Mouse (Mus musculus) T-helper 2 cell (primary cell): Measurements from ENCODE around the gene Krt10.

ENCODE experiments used
- in situ Hi-C: fragments of 300-600 bp; cut with MboI, MseI; formaldehyde crosslinking; loops from one replicate; pipeline ENCODE4 v1.15.1; 2025; ENCODE audit warnings: high pct_unique_total_duplicates

The Krt10 gene

GRCm38 (mm10) chr11:99374803-99375202, 14.4 kb downstream of the Krt10 start, which contains the start of gene Krt28:
Krt28 (minus strand) TSS chr11:99374903.
- in situ Hi-C loops, result no loop called here

DNA sequence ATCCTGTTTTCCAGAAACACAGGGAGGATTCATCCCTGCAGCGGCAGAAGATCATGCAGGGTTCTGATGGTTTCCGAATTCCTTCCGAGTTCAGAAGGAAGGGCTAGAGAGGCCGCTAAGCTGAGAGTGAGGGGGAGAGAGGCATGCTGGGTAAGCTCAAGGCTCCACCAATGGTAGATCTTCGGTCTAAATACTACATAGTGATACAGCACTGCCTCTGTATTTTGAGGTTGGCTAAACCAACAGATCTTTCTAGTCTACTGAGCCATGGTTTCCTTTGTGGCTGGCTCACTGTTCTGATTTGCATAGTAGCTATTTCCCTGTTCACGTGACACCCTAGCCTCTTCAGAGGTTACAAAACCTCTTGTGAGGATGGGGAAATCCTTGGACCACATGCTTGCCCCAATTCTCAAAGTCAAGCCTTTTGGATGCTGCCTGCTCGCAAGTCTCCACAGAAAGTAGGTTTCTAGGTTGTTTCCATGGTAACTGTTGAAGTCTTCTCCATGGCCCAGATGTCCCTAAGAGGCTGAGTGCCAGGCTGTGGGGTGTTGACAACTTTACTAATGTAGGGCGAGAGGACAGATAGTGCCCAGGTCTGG, 19.2 kb downstream of the Krt10 start:
- in situ Hi-C loops, result no loop called here

DNA sequence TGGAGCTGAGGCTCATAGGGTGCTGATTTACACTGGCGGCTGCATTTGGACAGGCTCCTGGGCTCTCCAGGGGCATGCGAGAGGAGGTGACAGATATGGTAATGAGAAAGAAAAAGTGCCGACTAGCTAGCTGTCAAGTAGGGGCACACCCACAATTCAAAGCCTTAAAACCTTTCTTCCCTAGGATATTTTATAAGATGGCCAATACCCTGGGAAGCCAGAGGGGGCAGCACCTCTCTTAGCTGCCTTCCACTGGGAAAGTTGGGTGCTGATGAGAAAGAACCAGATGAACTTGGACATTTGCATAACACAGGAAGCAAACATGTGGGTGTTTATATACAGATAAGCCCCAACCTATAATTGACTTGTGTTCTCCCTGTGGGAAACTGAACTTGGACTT, 19.9 kb downstream of the Krt10 start:
- in situ Hi-C loops, result no loop called here

DNA sequence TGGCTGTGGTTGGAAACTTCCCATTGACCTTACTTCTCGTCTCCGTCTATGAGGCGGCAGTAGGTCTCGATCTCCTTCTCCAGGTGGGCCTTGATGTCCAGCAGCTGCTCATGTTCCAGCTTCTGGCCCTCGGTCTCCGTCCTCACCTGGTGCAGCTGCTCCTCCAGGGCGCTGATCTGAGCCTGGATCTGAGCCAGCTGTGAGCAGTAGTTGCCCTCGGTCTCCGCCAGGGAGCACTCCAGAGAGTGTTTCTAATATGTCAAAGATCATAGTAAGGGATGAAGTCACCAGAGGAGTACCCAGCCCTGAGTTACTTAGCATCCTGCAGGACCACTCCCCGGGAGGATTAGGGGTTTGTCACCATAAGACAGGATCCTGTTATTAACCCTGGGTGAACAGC, 22.4 kb downstream of the Krt10 start:
- in situ Hi-C loops, result no loop called here

GRCm38 (mm10) chr11:99364412-99364811, 24.8 kb downstream of the Krt10 start:
- in situ Hi-C loops, result no loop called here

DNA sequence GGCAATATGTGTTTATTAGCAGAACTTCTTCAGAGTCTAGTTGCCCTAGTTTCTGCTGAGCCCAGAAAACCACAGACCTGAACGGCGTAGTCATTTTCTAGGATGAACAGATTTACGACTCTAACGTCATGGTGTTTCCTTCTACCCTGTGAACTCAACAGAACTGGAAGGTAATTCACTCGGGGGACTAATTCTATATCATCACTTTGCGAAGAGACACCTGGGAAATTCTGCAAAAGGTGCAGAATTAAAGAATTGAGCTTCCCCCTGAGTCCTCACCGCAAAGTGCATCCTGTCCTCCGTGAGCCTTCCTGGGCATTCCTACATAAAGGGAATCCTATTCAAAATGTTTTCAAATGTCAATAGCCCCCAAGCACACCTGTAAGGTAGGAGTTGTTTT, 27.7 kb downstream of the Krt10 start:
- in situ Hi-C loops, result no loop called here

DNA sequence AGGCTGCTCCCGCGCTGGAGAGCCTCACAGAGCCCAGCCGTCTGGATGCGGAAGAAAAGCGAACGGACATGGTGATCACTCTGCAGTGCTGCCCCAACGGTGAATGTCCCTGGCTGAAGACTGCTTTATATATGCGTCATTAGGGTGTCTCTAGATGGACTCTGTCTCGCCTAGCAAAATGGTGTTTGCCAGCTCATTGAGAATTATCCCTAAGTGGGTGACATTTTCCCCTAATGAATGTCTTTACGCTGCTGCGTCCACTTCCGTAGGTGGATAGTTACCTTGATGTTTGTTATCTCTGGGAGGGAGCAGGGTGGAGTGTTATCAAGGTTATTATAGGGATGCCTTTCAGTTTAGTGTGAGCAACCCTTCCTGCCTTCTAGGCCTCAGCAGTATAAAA, 38.2 kb downstream of the Krt10 start, which contains the start of gene Krt27:
Gene Krt27 (minus strand): TSS at position 101 of the 400 bp plus-strand sequence.
- in situ Hi-C loops, result no loop called here

- in situ Hi-C loops, result no loop called here
These were observed 49.8 kb downstream of the Krt10 start for GRCm38 (mm10) chr11:99339299-99339847.

DNA sequence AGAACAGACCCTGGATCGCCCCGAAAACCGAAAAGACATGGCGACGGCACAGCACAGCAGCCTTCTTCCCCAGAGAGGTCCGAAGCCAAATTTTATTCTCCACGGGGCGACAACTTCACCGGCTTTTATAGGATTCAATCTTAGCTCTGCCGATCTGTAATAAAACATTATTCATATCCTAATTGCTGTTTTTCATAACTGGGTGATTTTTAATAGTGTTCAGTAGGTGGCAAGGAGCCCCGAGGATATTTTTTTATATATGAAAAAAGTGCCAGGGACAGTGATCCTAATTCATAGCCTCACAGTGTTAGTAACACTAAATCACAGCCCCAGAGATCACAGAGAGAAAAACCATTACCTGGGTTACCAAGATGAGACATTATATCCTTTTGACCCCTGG, 51.3 kb downstream of the Krt10 start, which contains the start of gene Krt26:
Gene Krt26 (minus strand): TSS at position 101 of the 400 bp plus-strand sequence.
- in situ Hi-C loops, result no loop called here
